13 mouse cellular contexts compared by ENCODE assay signal in genomic region chr4:153017816-153018137, GRCm38 (mm10).
A peak's percentile ranks its signal among the peaks of the same experiment; 100 is the strongest.
DNase-seq lines count a peak whose midpoint lies in the region; ATAC-seq and TF ChIP-seq lines count a peak whose summit lies in the region.
"Had no signal": no experiment of that assay in that cellular context is flagged by ENCODE, and none has a peak within 500 bp of the region (broad histone marks: within the 10 kb centered on the region; RNA-seq: fewer than 3 reads in every experiment).

No protein-coding gene starts in this region.

- WGBS in hindbrain, embryonic 15.5 days, result 56% methylated on average over 2 of the region's 2 CpGs
- WGBS in kidney, embryonic 16.5 days, result 33% methylated on average over 2 of the region's 2 CpGs
- WGBS in neural tube, embryonic 13.5 days, result 30% methylated on average over 2 of the region's 2 CpGs

- DNase-seq in left cerebral cortex, adult 2 months (ENCODE audit: extremely low spot score in 1 of 2, low spot score in 2 of 2), result peak in 1 of 2 experiments; percentile 32
- DNase-seq in left cerebral cortex, postnatal 4 days, result no peak
- no peak for DNase-seq in c-Kit-positive CD71-positive TER-119-positive erythroid progenitor cells, embryonic 14.5 days (ENCODE audit: low spot score)
- no peak for DNase-seq in heart, adult 8-10 months (ENCODE audit: low spot score)
- no peak for DNase-seq in cerebellum, adult 11-12 months
- DNase-seq: gastrocnemius, postnatal 10 days; liver, embryonic 13.5 days; lung, postnatal 4 days had no signal

- H3K4me3 ChIP-seq in left cerebral cortex, adult 2 months, result no peak overlapping the region
- H3K4me3 ChIP-seq in hindbrain, embryonic 15.5 days, result no peak overlapping the region
- no peak overlapping the region for H3K4me3 ChIP-seq in kidney, embryonic 16.5 days (ENCODE audit: low read length)
- H3K4me3 ChIP-seq in neural tube, embryonic 13.5 days, result no peak overlapping the region
- H3K4me3 ChIP-seq: heart, embryonic 13.5 days; liver, embryonic 13.5 days had no signal

- intact Hi-C loops in left cerebral cortex, adult 2 months (cut with DNase I), result loop anchor here (1.0 to 10.0 kb wide), 4 partner anchors 117 to 467 kb away; partner anchors contain the start of gene Ajap1
- intact Hi-C loops in left cerebral cortex, postnatal 4 days (cut with DNase I), result loop anchor here (10.0 kb wide), 1 partner anchor 393 kb away; no protein-coding TSS in a partner anchor

- H3K4me2 ChIP-seq in hindbrain, embryonic 15.5 days, result peak overlapping the region; percentile 33; the same call in 1 of the 2 replicates
- peak overlapping the region; percentile 51 for H3K4me2 ChIP-seq in kidney, embryonic 16.5 days (replicated peaks; ENCODE audit: low read depth, low read length)
- peak overlapping the region; percentile 45 for H3K4me2 ChIP-seq in neural tube, embryonic 13.5 days
- H3K4me2 ChIP-seq: liver, embryonic 13.5 days had no signal

- H3K9me3 ChIP-seq in hindbrain, embryonic 15.5 days, result no peaks in the 10 kb centered on the region
- 0 out of 2 replicates have a peak, but pooled peaks cover 5% of the 10 kb centered on the region for H3K9me3 ChIP-seq in kidney, embryonic 16.5 days (ENCODE audit: low read length)
- H3K9me3 ChIP-seq in neural tube, embryonic 13.5 days, result no peaks in the 10 kb centered on the region
- H3K9me3 ChIP-seq: liver, embryonic 13.5 days had no signal

- H3K4me1 ChIP-seq in hindbrain, embryonic 15.5 days (replicated peaks), result peaks cover 17% of the 10 kb centered on the region
- no peaks in the 10 kb centered on the region for H3K4me1 ChIP-seq in kidney, embryonic 16.5 days (ENCODE audit: insufficient read depth, low read length)
- peaks cover 28% of the 10 kb centered on the region for H3K4me1 ChIP-seq in neural tube, embryonic 13.5 days (replicated peaks)
- H3K4me1 ChIP-seq: heart, embryonic 13.5 days; liver, embryonic 13.5 days had no signal

- no peak for ATAC-seq in hindbrain, embryonic 15.5 days (ENCODE audit: low FRiP score, low read depth)
- ATAC-seq in kidney, embryonic 16.5 days (ENCODE audit: low FRiP score, low TSS enrichment), result no peak
- ATAC-seq in neural tube, embryonic 13.5 days (ENCODE audit: low read depth), result 0 out of 2 replicates have a peak, but pooled peaks have one; percentile 16
- ATAC-seq: inflammation-experienced regulatory T-cells, adult 6 months had no signal

- TF ChIP-seq CTCF in left cerebral cortex, adult 2 months (IDR thresholded peaks at IDR 0.05), result no peak

- no peak overlapping the region for H3K9ac ChIP-seq in hindbrain, embryonic 15.5 days
- H3K9ac ChIP-seq in kidney, embryonic 16.5 days (replicated peaks; ENCODE audit: low read length), result no peak overlapping the region
- H3K9ac ChIP-seq in neural tube, embryonic 13.5 days, result peak overlapping the region; percentile 58
- H3K9ac ChIP-seq: heart, embryonic 13.5 days; liver, embryonic 13.5 days had no signal

- H3K27ac ChIP-seq in left cerebral cortex, adult 2 months, result peak overlapping the region; percentile 85
- peak overlapping the region; percentile 44 for H3K27ac ChIP-seq in hindbrain, embryonic 15.5 days (replicated peaks)
- H3K27ac ChIP-seq in kidney, embryonic 16.5 days (ENCODE audit: low read length), result no peak overlapping the region
- H3K27ac ChIP-seq in neural tube, embryonic 13.5 days (replicated peaks), result peak overlapping the region; percentile 80
- H3K27ac ChIP-seq: heart, embryonic 13.5 days; liver, embryonic 13.5 days had no signal

- H3K27me3 ChIP-seq in hindbrain, embryonic 15.5 days, result no peaks in the 10 kb centered on the region
- H3K27me3 ChIP-seq in kidney, embryonic 16.5 days (ENCODE audit: insufficient read depth, low read length), result no peaks in the 10 kb centered on the region
- H3K27me3 ChIP-seq in neural tube, embryonic 13.5 days, result no peaks in the 10 kb centered on the region
- H3K27me3 ChIP-seq: heart, embryonic 13.5 days; liver, embryonic 13.5 days had no signal

- no peaks in the 10 kb centered on the region for H3K36me3 ChIP-seq in hindbrain, embryonic 15.5 days
- no peaks in the 10 kb centered on the region for H3K36me3 ChIP-seq in kidney, embryonic 16.5 days (ENCODE audit: insufficient read depth, low read length)
- H3K36me3 ChIP-seq in neural tube, embryonic 13.5 days, result no peaks in the 10 kb centered on the region
- H3K36me3 ChIP-seq: heart, embryonic 13.5 days; liver, embryonic 13.5 days had no signal
